In genomic region chr19:28365897-28366296, GRCm38 (mm10) we compare ENCODE assay signal across 8 mouse cellular contexts.
DNase-seq lines count a peak whose midpoint lies in the region; ATAC-seq and TF ChIP-seq lines count a peak whose summit lies in the region.

No protein-coding gene starts in this region.

- H3K4me3 ChIP-seq in G1E (ENCODE audit: low read depth, low read length): no peak overlapping the region
- H3K4me3 ChIP-seq in limb, embryonic 13.5 days: no peak overlapping the region

- peak; percentile 70 for TF ChIP-seq CTCF in G1E (IDR thresholded peaks at IDR 0.05; ENCODE audit: low read depth, low read length)
- peak; percentile 82 for TF ChIP-seq CTCF in brain, embryonic 14.5 days (IDR thresholded peaks at IDR 0.05; ENCODE audit: borderline replicate concordance, extremely low read depth, insufficient read depth, insufficient read length)

- peak; percentile 25 for DNase-seq in layer of hippocampus, adult 11-12 months (ENCODE audit: low spot score)
- DNase-seq in layer of hippocampus, adult 8-10 months (ENCODE audit: low spot score in 2 of 2): no peak
- peak; percentile 30 for DNase-seq in G1E (ENCODE audit: low spot score)
- DNase-seq in brain, embryonic 14.5 days (ENCODE audit: low read depth): peak; percentile 63
- peak; percentile 21 to 73 for DNase-seq in spleen, postnatal 4 days (ENCODE audit: low spot score in 2 of 2)
- no peak for DNase-seq in gastrocnemius, adult 18-20 months (ENCODE audit: low spot score)
- DNase-seq in layer of hippocampus, adult 18-20 months (ENCODE audit: low spot score in 2 of 2): no peak

- TF ChIP-seq POLR2A in brain, embryonic 14.5 days (IDR thresholded peaks at IDR 0.05; ENCODE audit: borderline replicate concordance, extremely low read depth, insufficient read depth, insufficient read length, poor library complexity, severe bottlenecking): no peak

- no peaks in the 10 kb centered on the region for H3K9me3 ChIP-seq in G1E (replicated peaks)
- no peaks in the 10 kb centered on the region for H3K9me3 ChIP-seq in limb, embryonic 13.5 days

- H3K36me3 ChIP-seq in G1E (replicated peaks): no peaks in the 10 kb centered on the region
- no peaks in the 10 kb centered on the region for H3K36me3 ChIP-seq in limb, embryonic 13.5 days

- H3K9ac ChIP-seq in limb, embryonic 13.5 days: no peak overlapping the region

- 28% methylated on average over 7 of the region's 7 CpGs for WGBS in limb, embryonic 13.5 days

- ATAC-seq in G1E (ENCODE audit: extremely low read depth, insufficient number of reproducible peaks, low FRiP score, poor library complexity, severe bottlenecking): no peak; the same call in 1 of the 2 replicates
- ATAC-seq in limb, embryonic 13.5 days (ENCODE audit: low FRiP score, low read depth): peak; percentile 48; the same call in 1 of the 2 replicates

- no peaks in the 10 kb centered on the region for H3K4me1 ChIP-seq in G1E (ENCODE audit: insufficient read depth, low read depth, low read length)
- peaks cover 11% of the 10 kb centered on the region; the same call in 1 of the 2 replicates for H3K4me1 ChIP-seq in limb, embryonic 13.5 days

- H3K4me2 ChIP-seq in limb, embryonic 13.5 days (replicated peaks): no peak overlapping the region

- 0 out of 2 replicates have a peak, but pooled peaks cover 4% of the 10 kb centered on the region for H3K27me3 ChIP-seq in G1E (ENCODE audit: insufficient read depth, low read length)
- H3K27me3 ChIP-seq in limb, embryonic 13.5 days: no peaks in the 10 kb centered on the region

- no peak overlapping the region for H3K27ac ChIP-seq in limb, embryonic 13.5 days

Comparison
In these comparisons a context has a peak if more than half of its experiments do, and no peak if none do; other contexts are left out.
1. DNase-seq: peak in layer of hippocampus, adult 11-12 months (single experiment), G1E (single experiment), brain, embryonic 14.5 days (single experiment) and spleen, postnatal 4 days (2 of 2); none in layer of hippocampus, adult 8-10 months (0 of 2), gastrocnemius, adult 18-20 months (single experiment) and layer of hippocampus, adult 18-20 months (0 of 2).